Mouse (Mus musculus) erythroblast, embryonic 14.5 days (primary cell): ENCODE measurements around the gene H2-DMa.

Source experiments
- GATA1 ChIP-seq: IDR thresholded peaks from 2 replicates; pipeline ENCODE4 v1.6.1; 2012; ENCODE audit warnings: low read length, inconsistent platforms, mixed read lengths
- TAL1 ChIP-seq: IDR thresholded peaks from 3 replicates; pipeline ENCODE4 v1.6.1; 2012; ENCODE audit warnings: low read length, inconsistent platforms, mixed read lengths

GRCm38 (mm10) chr17:34110309-34110708, 9.0 kb upstream of the H2-DMa start:
- TF ChIP-seq GATA1 (no peak), TAL1 (no peak)
